ENCODE assay signal across 17 mouse cellular contexts in genomic region chr5:65356851-65357250, GRCm38 (mm10). TPM values are rescaled to one million over a fixed set of nuclear protein-coding genes. Genes with fewer than 3 reads are reported as not detected.
DNase-seq lines count a peak whose midpoint lies in the region; ATAC-seq and TF ChIP-seq lines count a peak whose summit lies in the region.
"Had no signal": no experiment of that assay in that cellular context is flagged by ENCODE, and none has a peak within 500 bp of the region (broad histone marks: within the 10 kb centered on the region; RNA-seq: fewer than 3 reads in every experiment).

No protein-coding gene starts in this region.

- TF ChIP-seq POLR2A in bone marrow, adult 2 months (IDR thresholded peaks at IDR 0.05; ENCODE audit: borderline replicate concordance, control insufficient read depth, low read depth, low read length): no peak

- no peak for TF ChIP-seq CTCF in bone marrow, adult 2 months (IDR thresholded peaks at IDR 0.05; ENCODE audit: control insufficient read depth, insufficient read depth, low read length)
- no peak for TF ChIP-seq CTCF in forebrain, postnatal 0 days (IDR thresholded peaks at IDR 0.05; ENCODE audit: low read depth)

- peak; percentile 77 for ATAC-seq in liver, embryonic 15.5 days (ENCODE audit: insufficient read depth)
- ATAC-seq in forebrain, embryonic 15.5 days (replicated peaks): no peak
- no peak for ATAC-seq in forebrain, postnatal 0 days

- H3K27ac ChIP-seq in bone marrow, adult 2 months (ENCODE audit: control insufficient read depth, insufficient read depth, low read depth, low read length, poor library complexity): peak overlapping the region; percentile 62; the same call in 1 of the 2 replicates
- H3K27ac ChIP-seq in liver, embryonic 15.5 days (replicated peaks): peak overlapping the region; percentile 62; the same call in 1 of the 2 replicates
- H3K27ac ChIP-seq in forebrain, embryonic 15.5 days (replicated peaks): no peak overlapping the region
- H3K27ac ChIP-seq in forebrain, postnatal 0 days (ENCODE audit: low read depth, low read length): no peak overlapping the region
- H3K27ac ChIP-seq: embryonic facial prominence, embryonic 15.5 days had no signal

- no peaks in the 10 kb centered on the region for H3K36me3 ChIP-seq in liver, embryonic 15.5 days (replicated peaks)
- no peaks in the 10 kb centered on the region for H3K36me3 ChIP-seq in forebrain, embryonic 15.5 days
- no peaks in the 10 kb centered on the region for H3K36me3 ChIP-seq in forebrain, postnatal 0 days (ENCODE audit: insufficient read depth)
- H3K36me3 ChIP-seq: embryonic facial prominence, embryonic 15.5 days had no signal

- peaks cover 3% of the 10 kb centered on the region; the same call in 1 of the 2 replicates for H3K4me1 ChIP-seq in bone marrow, adult 2 months (ENCODE audit: control insufficient read depth, insufficient read depth, low read length)
- H3K4me1 ChIP-seq in liver, embryonic 15.5 days (replicated peaks): peaks cover 7% of the 10 kb centered on the region
- H3K4me1 ChIP-seq in forebrain, embryonic 15.5 days: no peaks in the 10 kb centered on the region
- no peaks in the 10 kb centered on the region for H3K4me1 ChIP-seq in forebrain, postnatal 0 days (ENCODE audit: insufficient read depth)
- H3K4me1 ChIP-seq: embryonic facial prominence, embryonic 15.5 days had no signal

- no peak overlapping the region for H3K4me3 ChIP-seq in bone marrow, adult 2 months (replicated peaks; ENCODE audit: control insufficient read depth, low read depth, low read length)
- no peak overlapping the region for H3K4me3 ChIP-seq in liver, embryonic 15.5 days (replicated peaks)
- H3K4me3 ChIP-seq in forebrain, embryonic 15.5 days: no peak overlapping the region
- no peak overlapping the region for H3K4me3 ChIP-seq in forebrain, postnatal 0 days (ENCODE audit: low read depth, low read length)
- H3K4me3 ChIP-seq: embryonic facial prominence, embryonic 15.5 days; megakaryocyte, embryonic 14.5 days had no signal

- no peaks in the 10 kb centered on the region for H3K27me3 ChIP-seq in liver, embryonic 15.5 days
- no peaks in the 10 kb centered on the region for H3K27me3 ChIP-seq in forebrain, embryonic 15.5 days
- no peaks in the 10 kb centered on the region for H3K27me3 ChIP-seq in forebrain, postnatal 0 days (ENCODE audit: insufficient read depth, low read length)
- H3K27me3 ChIP-seq: embryonic facial prominence, embryonic 15.5 days had no signal

- WGBS in bone marrow, adult 2 months: 45% methylated on average over 6 of the region's 6 CpGs
- WGBS in liver, embryonic 15.5 days (ENCODE audit: insufficient replicate concordance): 53% methylated on average over 6 of the region's 6 CpGs
- 91% methylated on average over 6 of the region's 6 CpGs for WGBS in forebrain, embryonic 15.5 days
- WGBS in forebrain, postnatal 0 days: 86% methylated on average over 6 of the region's 6 CpGs

- H3K4me2 ChIP-seq in liver, embryonic 15.5 days: no peak overlapping the region; the same call in 1 of the 2 replicates
- no peak overlapping the region for H3K4me2 ChIP-seq in forebrain, embryonic 15.5 days (replicated peaks)
- no peak overlapping the region for H3K4me2 ChIP-seq in forebrain, postnatal 0 days (ENCODE audit: low read depth)
- H3K4me2 ChIP-seq: embryonic facial prominence, embryonic 15.5 days had no signal

- H3K9me3 ChIP-seq in liver, embryonic 15.5 days (replicated peaks): no peaks in the 10 kb centered on the region
- no peaks in the 10 kb centered on the region for H3K9me3 ChIP-seq in forebrain, embryonic 15.5 days
- no peaks in the 10 kb centered on the region for H3K9me3 ChIP-seq in forebrain, postnatal 0 days (ENCODE audit: low read length)
- H3K9me3 ChIP-seq: embryonic facial prominence, embryonic 15.5 days had no signal

- peak; percentile 46 for DNase-seq in fat pad, adult 2 months (ENCODE audit: extremely low read depth, low read depth, low spot score)
- DNase-seq in lung, postnatal 4 days: peak; percentile 62 to 67
- no peak for DNase-seq in forebrain, postnatal 0 days
- DNase-seq in testis, postnatal 10 days (ENCODE audit: low spot score): no peak
- DNase-seq: cerebellum, adult 11 months; gastrocnemius, postnatal 10 days; kidney, adult 11 months; right cerebral cortex, postnatal 14 days; thymus, adult 2 months had no signal

- no peak overlapping the region for H3K9ac ChIP-seq in liver, embryonic 15.5 days
- no peak overlapping the region for H3K9ac ChIP-seq in forebrain, embryonic 15.5 days (replicated peaks)
- H3K9ac ChIP-seq in forebrain, postnatal 0 days: no peak overlapping the region
- H3K9ac ChIP-seq: embryonic facial prominence, embryonic 15.5 days had no signal

RNA-seq across cellular contexts. Expression of gene Klb, which starts 8.7 kb away (rescaled TPM):
- polyA plus RNA-seq in bone marrow, adult 2 months (2011; ENCODE audit: insufficient read depth, insufficient read length, low replicate concordance, missing spikeins): not detected in 2 replicates
- polyA plus RNA-seq in liver, embryonic 15.5 days (2015; fragmentation: Nextera tagmentation; extraction: Ambion mirVana): 12.1 and 13.5 TPM in 2 replicates
- polyA plus RNA-seq in forebrain, embryonic 15.5 days (2015; fragmentation: Nextera tagmentation; extraction: Ambion mirVana): 0.08 TPM in 1 of 2 replicates, not detected in the other
- 0.08 and 0.29 TPM in 2 replicates for total RNA-seq in forebrain, postnatal 0 days (2014; rRNA removed)
- 0.05 TPM in 1 of 2 replicates, not detected in the other for polyA plus RNA-seq in forebrain, postnatal 0 days (2015; fragmentation: Nextera tagmentation; extraction: Ambion mirVana)
- total RNA-seq: CH12.LX had no signal
- polyA plus RNA-seq: embryonic facial prominence, embryonic 15.5 days; heart, embryonic 14.5 days; hindbrain, embryonic 11.5 days had no signal

RNA-seq across cellular contexts. Expression of gene Rfc1, which starts 21.4 kb away (rescaled TPM):
- polyA plus RNA-seq in bone marrow, adult 2 months (2011; ENCODE audit: insufficient read depth, insufficient read length, low replicate concordance, missing spikeins): 31.8 and 42.8 TPM in 2 replicates
- 25.7 and 34.8 TPM in 2 replicates for polyA plus RNA-seq in liver, embryonic 15.5 days (2015; fragmentation: Nextera tagmentation; extraction: Ambion mirVana)
- polyA plus RNA-seq in forebrain, embryonic 15.5 days (2015; fragmentation: Nextera tagmentation; extraction: Ambion mirVana): 44.2 and 46.5 TPM in 2 replicates
- total RNA-seq in forebrain, postnatal 0 days (2014; rRNA removed): 17.7 and 37.9 TPM in 2 replicates
- 25.2 and 27.8 TPM in 2 replicates for polyA plus RNA-seq in forebrain, postnatal 0 days (2015; fragmentation: Nextera tagmentation; extraction: Ambion mirVana)

RNA-seq across cellular contexts. Expression of gene Rpl9, which starts 34.4 kb away (rescaled TPM):
- 317 and 324 TPM in 2 replicates for polyA plus RNA-seq in bone marrow, adult 2 months (2011; ENCODE audit: insufficient read depth, insufficient read length, low replicate concordance, missing spikeins)
- 510 and 530 TPM in 2 replicates for polyA plus RNA-seq in liver, embryonic 15.5 days (2015; fragmentation: Nextera tagmentation; extraction: Ambion mirVana)
- 635 and 693 TPM in 2 replicates for polyA plus RNA-seq in forebrain, embryonic 15.5 days (2015; fragmentation: Nextera tagmentation; extraction: Ambion mirVana)
- 1,175 and 1,405 TPM in 2 replicates for total RNA-seq in forebrain, postnatal 0 days (2014; rRNA removed)
- polyA plus RNA-seq in forebrain, postnatal 0 days (2015; fragmentation: Nextera tagmentation; extraction: Ambion mirVana): 694 and 787 TPM in 2 replicates

RNA-seq across cellular contexts. Expression of gene Lias, which starts 34.4 kb away (rescaled TPM):
- polyA plus RNA-seq in bone marrow, adult 2 months (2011; ENCODE audit: insufficient read depth, insufficient read length, low replicate concordance, missing spikeins): 20.0 and 25.3 TPM in 2 replicates
- 34.4 TPM in 2 replicates for polyA plus RNA-seq in liver, embryonic 15.5 days (2015; fragmentation: Nextera tagmentation; extraction: Ambion mirVana)
- 62.5 and 69.0 TPM in 2 replicates for polyA plus RNA-seq in forebrain, embryonic 15.5 days (2015; fragmentation: Nextera tagmentation; extraction: Ambion mirVana)
- 35.6 and 41.5 TPM in 2 replicates for total RNA-seq in forebrain, postnatal 0 days (2014; rRNA removed)
- polyA plus RNA-seq in forebrain, postnatal 0 days (2015; fragmentation: Nextera tagmentation; extraction: Ambion mirVana): 66.4 and 66.5 TPM in 2 replicates

Comparison
In these comparisons a context has a peak if more than half of its experiments do, and no peak if none do; other contexts are left out.
1. H3K27ac ChIP-seq: peak in bone marrow, adult 2 months (single experiment) and liver, embryonic 15.5 days (single experiment); none in forebrain, embryonic 15.5 days (single experiment) and forebrain, postnatal 0 days (single experiment).
2. DNase-seq: peak in fat pad, adult 2 months (single experiment) and lung, postnatal 4 days (2 of 2); none in forebrain, postnatal 0 days (single experiment) and testis, postnatal 10 days (single experiment).
3. RNA of gene Klb, which starts 8.7 kb away (polyA plus RNA-seq): 12.1 to 13.5 TPM in liver, embryonic 15.5 days; 0.08 TPM in forebrain, embryonic 15.5 days, 0.05 TPM in forebrain, postnatal 0 days and not detected in bone marrow, adult 2 months; every median in the first group is over 10 times any median in the second.